Comparison of ENCODE assay signal across 8 mouse cellular contexts in the genomic region with DNA sequence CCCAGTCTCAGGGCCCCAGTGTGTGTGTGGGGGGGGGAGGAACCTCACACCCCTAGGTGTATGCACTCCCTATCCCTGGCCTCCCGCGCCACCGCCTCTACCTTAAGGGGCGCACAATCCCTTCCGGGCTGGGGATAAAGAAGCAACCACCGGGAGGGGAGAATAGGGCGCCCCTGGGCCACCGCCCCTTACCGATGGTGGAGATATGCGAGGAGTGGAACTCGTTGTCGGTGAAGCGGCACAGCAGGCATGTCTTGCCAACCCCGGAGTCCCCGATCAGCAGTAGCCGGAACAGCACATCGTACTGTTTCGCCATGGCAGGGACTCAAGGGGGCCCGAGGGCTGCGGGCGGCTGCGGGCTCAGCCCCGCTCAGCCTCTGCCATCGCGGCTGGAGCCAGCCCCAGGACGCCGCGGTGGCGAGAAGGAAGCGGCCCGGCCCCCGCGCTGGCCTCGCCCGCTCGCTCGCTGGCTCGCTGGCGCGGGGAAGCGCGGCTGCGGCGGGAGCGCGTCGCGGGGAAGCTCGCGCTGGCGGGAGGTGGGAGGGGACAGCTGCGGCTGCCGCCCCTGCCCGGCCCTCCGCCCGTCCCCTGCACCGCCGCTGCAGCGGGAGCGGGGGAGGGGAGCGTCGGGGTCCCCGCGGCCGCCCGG. TPM values are rescaled to one million over a fixed set of nuclear protein-coding genes. Genes with fewer than 3 reads are reported as not detected.
DNase-seq lines count a peak whose midpoint lies in the region; ATAC-seq and TF ChIP-seq lines count a peak whose summit lies in the region.

No protein-coding gene starts in this region.

- DNase-seq in right cerebral cortex, adult 18-20 months, result peak; percentile 60
- no peak for DNase-seq in right cerebral cortex, postnatal 36 days (ENCODE audit: low spot score in 2 of 2)
- no peak for DNase-seq in limb, embryonic 14.5 days (ENCODE audit: low spot score)
- peak; percentile 63 for DNase-seq in neural tube, embryonic 11.5 days (ENCODE audit: low spot score)
- DNase-seq in c-Kit-positive CD71-positive TER-119-positive erythroid progenitor cells, embryonic 14.5 days (ENCODE audit: low spot score), result no peak

- WGBS in bone marrow, adult 2 months, result 2% methylated on average over 66 of the region's 66 CpGs
- under 1% methylated on average over 57 of the region's 66 CpGs for WGBS in hindbrain, embryonic 13.5 days
- under 1% methylated on average over 57 of the region's 66 CpGs for WGBS in limb, embryonic 14.5 days
- under 1% methylated on average over 47 of the region's 66 CpGs for WGBS in neural tube, embryonic 11.5 days

- H3K9me3 ChIP-seq in hindbrain, embryonic 13.5 days, result no peaks in the 10 kb centered on the region
- H3K9me3 ChIP-seq in limb, embryonic 14.5 days (ENCODE audit: control insufficient read depth, low read length), result no peaks in the 10 kb centered on the region
- no peaks in the 10 kb centered on the region for H3K9me3 ChIP-seq in neural tube, embryonic 11.5 days (ENCODE audit: control insufficient read depth, low read length)

- H3K4me1 ChIP-seq in bone marrow, adult 2 months (ENCODE audit: control insufficient read depth, insufficient read depth, low read length), result no peaks in the 10 kb centered on the region; the same call in 1 of the 2 replicates
- H3K4me1 ChIP-seq in embryonic fibroblast, embryonic 13.5 days (ENCODE audit: control insufficient read depth, insufficient read depth, low read length), result peaks cover 3% of the 10 kb centered on the region
- H3K4me1 ChIP-seq in hindbrain, embryonic 13.5 days (replicated peaks), result peaks cover 49% of the 10 kb centered on the region
- peaks cover 23% of the 10 kb centered on the region for H3K4me1 ChIP-seq in limb, embryonic 14.5 days (ENCODE audit: control insufficient read depth, insufficient read depth, low read length)
- peaks cover 7% of the 10 kb centered on the region for H3K4me1 ChIP-seq in neural tube, embryonic 11.5 days (ENCODE audit: control insufficient read depth, insufficient read depth, low read length)

- peak overlapping the region; percentile 10 for H3K4me3 ChIP-seq in bone marrow, adult 2 months (replicated peaks; ENCODE audit: control insufficient read depth, low read depth, low read length)
- H3K4me3 ChIP-seq in embryonic fibroblast, embryonic 13.5 days (ENCODE audit: insufficient read depth, low read length), result peak overlapping the region; percentile 40
- H3K4me3 ChIP-seq in hindbrain, embryonic 13.5 days, result peak overlapping the region; percentile 72
- peak overlapping the region; percentile 69 for H3K4me3 ChIP-seq in limb, embryonic 14.5 days (replicated peaks; ENCODE audit: low read length)
- H3K4me3 ChIP-seq in neural tube, embryonic 11.5 days (ENCODE audit: low read depth, low read length), result peak overlapping the region; percentile 64

- ATAC-seq in hindbrain, embryonic 13.5 days (ENCODE audit: low FRiP score), result peak; percentile 76
- peak; percentile 49 for ATAC-seq in limb, embryonic 14.5 days (ENCODE audit: low FRiP score, low read depth)
- peak; percentile 76 for ATAC-seq in neural tube, embryonic 11.5 days (ENCODE audit: insufficient read depth, low FRiP score, low TSS enrichment)

- TF ChIP-seq CTCF in bone marrow, adult 2 months (IDR thresholded peaks at IDR 0.05; ENCODE audit: control insufficient read depth, insufficient read depth, low read length), result no peak
- no peak for TF ChIP-seq CTCF in embryonic fibroblast, embryonic 13.5 days (IDR thresholded peaks at IDR 0.05; ENCODE audit: borderline replicate concordance, insufficient read depth, low read length)

- no peaks in the 10 kb centered on the region for H3K36me3 ChIP-seq in hindbrain, embryonic 13.5 days
- H3K36me3 ChIP-seq in limb, embryonic 14.5 days (ENCODE audit: control insufficient read depth, insufficient read depth, low read length), result no peaks in the 10 kb centered on the region
- H3K36me3 ChIP-seq in neural tube, embryonic 11.5 days (ENCODE audit: control insufficient read depth, insufficient read depth, low read length), result no peaks in the 10 kb centered on the region

- TF ChIP-seq POLR2A in bone marrow, adult 2 months (IDR thresholded peaks at IDR 0.05; ENCODE audit: borderline replicate concordance, control insufficient read depth, low read depth, low read length), result no peak
- no peak for TF ChIP-seq POLR2A in embryonic fibroblast, embryonic 13.5 days (IDR thresholded peaks at IDR 0.05; ENCODE audit: low read depth, low read length)
- TF ChIP-seq POLR2A in limb, embryonic 14.5 days (IDR thresholded peaks at IDR 0.05; ENCODE audit: borderline replicate concordance, extremely low read depth, insufficient read depth, insufficient read length), result no peak

- H3K27me3 ChIP-seq in hindbrain, embryonic 13.5 days, result peaks cover 30% of the 10 kb centered on the region
- H3K27me3 ChIP-seq in limb, embryonic 14.5 days (ENCODE audit: control insufficient read depth, insufficient read depth, low read length), result no peaks in the 10 kb centered on the region
- H3K27me3 ChIP-seq in neural tube, embryonic 11.5 days (ENCODE audit: control insufficient read depth, insufficient read depth, low read length), result peaks cover 9% of the 10 kb centered on the region; the same call in 1 of the 2 replicates

- H3K9ac ChIP-seq in hindbrain, embryonic 13.5 days, result peak overlapping the region; percentile 93
- H3K9ac ChIP-seq in limb, embryonic 14.5 days (ENCODE audit: low read depth, low read length, severe bottlenecking), result peak overlapping the region; percentile 86
- H3K9ac ChIP-seq in neural tube, embryonic 11.5 days (ENCODE audit: low read length), result peak overlapping the region; percentile 81

- peak overlapping the region; percentile 72 for H3K4me2 ChIP-seq in hindbrain, embryonic 13.5 days
- H3K4me2 ChIP-seq in limb, embryonic 14.5 days (replicated peaks; ENCODE audit: low read depth, low read length, severe bottlenecking), result peak overlapping the region; percentile 88
- peak overlapping the region; percentile 94 for H3K4me2 ChIP-seq in neural tube, embryonic 11.5 days (ENCODE audit: low read depth)

- H3K27ac ChIP-seq in bone marrow, adult 2 months (ENCODE audit: control insufficient read depth, insufficient read depth, low read depth, low read length, poor library complexity), result no peak overlapping the region
- H3K27ac ChIP-seq in embryonic fibroblast, embryonic 13.5 days (ENCODE audit: insufficient read depth, low read length), result no peak overlapping the region
- H3K27ac ChIP-seq in hindbrain, embryonic 13.5 days, result peak overlapping the region; percentile 90
- no peak overlapping the region for H3K27ac ChIP-seq in limb, embryonic 14.5 days (replicated peaks; ENCODE audit: low read depth, low read length)
- no peak overlapping the region for H3K27ac ChIP-seq in neural tube, embryonic 11.5 days (ENCODE audit: low read depth, low read length)

RNA-seq across cellular contexts. Expression of a gene that starts 0.6 kb away (rescaled TPM):
- 2.4 TPM in 1 of 2 replicates, not detected in the other for polyA plus RNA-seq in bone marrow, adult 2 months (2011; ENCODE audit: insufficient read depth, insufficient read length, low replicate concordance, missing spikeins)
- 10.5 and 10.9 TPM in 2 replicates for polyA plus RNA-seq in embryonic fibroblast, embryonic 13.5 days (2011; ENCODE audit: insufficient read length, low read depth, missing spikeins)
- 29.0 and 30.9 TPM in 2 replicates for polyA plus RNA-seq in hindbrain, embryonic 13.5 days (2015; fragmentation: Nextera tagmentation; extraction: Ambion mirVana)
- 22.2 and 23.3 TPM in 2 replicates for polyA plus RNA-seq in limb, embryonic 14.5 days (2012; rRNA removed)
- polyA plus RNA-seq in limb, embryonic 14.5 days (2014; fragmentation: Nextera tagmentation; extraction: Ambion mirVana), result 22.2 and 24.9 TPM in 2 replicates
- polyA plus RNA-seq in neural tube, embryonic 11.5 days (2014; fragmentation: Nextera tagmentation; extraction: Ambion mirVana), result 14.2 and 14.7 TPM in 2 replicates

RNA-seq across cellular contexts. Expression of a gene that starts 26.8 kb away (rescaled TPM):
- 1.6 TPM in 1 of 2 replicates, not detected in the other for polyA plus RNA-seq in bone marrow, adult 2 months (2011; ENCODE audit: insufficient read depth, insufficient read length, low replicate concordance, missing spikeins)
- polyA plus RNA-seq in embryonic fibroblast, embryonic 13.5 days (2011; ENCODE audit: insufficient read length, low read depth, missing spikeins), result not detected in 2 replicates
- polyA plus RNA-seq in hindbrain, embryonic 13.5 days (2015; fragmentation: Nextera tagmentation; extraction: Ambion mirVana), result 0.21 TPM in 1 of 2 replicates, not detected in the other
- 0.13 and 0.20 TPM in 2 replicates for polyA plus RNA-seq in limb, embryonic 14.5 days (2012; rRNA removed)
- not detected in 2 replicates for polyA plus RNA-seq in limb, embryonic 14.5 days (2014; fragmentation: Nextera tagmentation; extraction: Ambion mirVana)
- polyA plus RNA-seq in neural tube, embryonic 11.5 days (2014; fragmentation: Nextera tagmentation; extraction: Ambion mirVana), result not detected in 2 replicates

RNA-seq across cellular contexts. Expression of a gene that starts 56.7 kb away (rescaled TPM):
- 12.5 and 15.7 TPM in 2 replicates for polyA plus RNA-seq in bone marrow, adult 2 months (2011; ENCODE audit: insufficient read depth, insufficient read length, low replicate concordance, missing spikeins)
- 51.9 and 81.7 TPM in 2 replicates for polyA plus RNA-seq in embryonic fibroblast, embryonic 13.5 days (2011; ENCODE audit: insufficient read length, low read depth, missing spikeins)
- 33.3 and 37.3 TPM in 2 replicates for polyA plus RNA-seq in hindbrain, embryonic 13.5 days (2015; fragmentation: Nextera tagmentation; extraction: Ambion mirVana)
- 42.9 and 50.9 TPM in 2 replicates for polyA plus RNA-seq in limb, embryonic 14.5 days (2012; rRNA removed)
- polyA plus RNA-seq in limb, embryonic 14.5 days (2014; fragmentation: Nextera tagmentation; extraction: Ambion mirVana), result 47.6 and 51.5 TPM in 2 replicates
- polyA plus RNA-seq in neural tube, embryonic 11.5 days (2014; fragmentation: Nextera tagmentation; extraction: Ambion mirVana), result 48.8 and 49.3 TPM in 2 replicates

RNA-seq across cellular contexts. Expression of a gene that starts 56.8 kb away (rescaled TPM):
- polyA plus RNA-seq in bone marrow, adult 2 months (2011; ENCODE audit: insufficient read depth, insufficient read length, low replicate concordance, missing spikeins), result 24.8 and 32.2 TPM in 2 replicates
- polyA plus RNA-seq in embryonic fibroblast, embryonic 13.5 days (2011; ENCODE audit: insufficient read length, low read depth, missing spikeins), result 43.3 and 44.5 TPM in 2 replicates
- 144 and 152 TPM in 2 replicates for polyA plus RNA-seq in hindbrain, embryonic 13.5 days (2015; fragmentation: Nextera tagmentation; extraction: Ambion mirVana)
- polyA plus RNA-seq in limb, embryonic 14.5 days (2012; rRNA removed), result 43.6 and 47.4 TPM in 2 replicates
- polyA plus RNA-seq in limb, embryonic 14.5 days (2014; fragmentation: Nextera tagmentation; extraction: Ambion mirVana), result 93.1 and 104 TPM in 2 replicates
- 104 and 105 TPM in 2 replicates for polyA plus RNA-seq in neural tube, embryonic 11.5 days (2014; fragmentation: Nextera tagmentation; extraction: Ambion mirVana)

Comparison
In these comparisons a context has a peak if more than half of its experiments do, and no peak if none do; other contexts are left out.
1. DNase-seq: peak in right cerebral cortex, adult 18-20 months (single experiment) and neural tube, embryonic 11.5 days (single experiment); none in right cerebral cortex, postnatal 36 days (0 of 2), limb, embryonic 14.5 days (single experiment) and c-Kit-positive CD71-positive TER-119-positive erythroid progenitor cells, embryonic 14.5 days (single experiment).
2. H3K4me3 ChIP-seq: peak in every context shown above with its lines; median percentile 72 in hindbrain, embryonic 13.5 days; 69 in limb, embryonic 14.5 days; 64 in neural tube, embryonic 11.5 days; 40 in embryonic fibroblast, embryonic 13.5 days; 10 in bone marrow, adult 2 months.
3. Peak in every context shown above with its lines, with median percentiles within 50 percentile points of each other: ATAC-seq, H3K4me2 ChIP-seq and H3K9ac ChIP-seq.